Mouse (Mus musculus) left cerebral cortex, adult 11 months (tissue): ENCODE data around the gene Vmn2r95.
"Not testable (repeated sequence)": the region's sequence is repeated elsewhere in the genome, so short reads cannot be mapped to it uniquely, and the experiment has no call there.

Source experiments
- DNase-seq: peaks from one replicate; pipeline ENCODE4 v3.0.0; 2022; ENCODE audit warnings: low spot score

Vmn2r95 gene

DNA sequence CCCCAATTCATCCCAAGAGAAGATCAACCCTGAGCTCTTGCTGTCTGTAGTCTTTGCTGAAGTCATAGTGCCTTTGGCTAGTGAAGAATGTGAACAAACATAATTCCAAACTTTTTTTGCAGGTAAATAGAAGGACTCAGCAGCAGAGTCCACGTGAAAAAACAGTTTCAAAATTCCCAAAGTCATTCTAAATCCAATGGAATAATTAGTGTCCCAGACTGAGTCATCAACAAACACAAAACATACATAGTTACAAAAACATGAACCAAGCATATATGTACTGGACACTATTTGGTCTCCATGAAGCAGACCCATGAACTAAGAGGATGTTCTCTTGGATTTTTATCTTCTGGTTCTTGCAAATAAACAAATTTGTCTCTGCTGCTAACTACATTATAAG is at the start of gene Vmn2r95:
Gene Vmn2r95 (plus strand): TSS at position 301 of the 400 bp plus-strand sequence.
- DNase-seq: no peak

GRCm38 (mm10) chr17:18455619-18456140 is 31.8 kb downstream of the Vmn2r95 start:
- no peak for DNase-seq

DNA sequence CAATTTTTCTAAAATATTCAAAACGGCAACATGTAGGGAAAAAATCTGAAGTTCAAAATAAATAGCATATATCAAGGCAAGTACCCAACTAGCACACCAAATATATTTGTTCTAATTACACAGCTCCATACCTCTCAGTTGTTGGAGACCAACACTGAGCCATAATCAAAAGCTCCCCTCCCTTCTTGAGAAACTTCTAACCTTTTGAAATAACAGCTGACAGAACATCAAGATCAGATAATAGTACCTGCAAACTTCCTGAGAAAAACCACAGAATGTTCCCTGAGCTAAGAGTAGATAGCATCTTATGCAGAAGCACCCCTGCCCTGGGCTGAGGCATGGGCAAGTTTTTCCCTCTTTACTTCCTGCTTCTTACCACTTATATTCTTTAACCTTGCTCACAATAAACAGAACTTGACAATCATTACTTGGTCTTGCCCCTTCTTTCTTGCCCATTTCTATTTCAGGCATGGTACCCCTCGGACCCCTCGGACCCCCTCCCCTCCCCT is 34.3 kb downstream of the Vmn2r95 start:
- DNase-seq: not testable (repeated sequence)

DNA sequence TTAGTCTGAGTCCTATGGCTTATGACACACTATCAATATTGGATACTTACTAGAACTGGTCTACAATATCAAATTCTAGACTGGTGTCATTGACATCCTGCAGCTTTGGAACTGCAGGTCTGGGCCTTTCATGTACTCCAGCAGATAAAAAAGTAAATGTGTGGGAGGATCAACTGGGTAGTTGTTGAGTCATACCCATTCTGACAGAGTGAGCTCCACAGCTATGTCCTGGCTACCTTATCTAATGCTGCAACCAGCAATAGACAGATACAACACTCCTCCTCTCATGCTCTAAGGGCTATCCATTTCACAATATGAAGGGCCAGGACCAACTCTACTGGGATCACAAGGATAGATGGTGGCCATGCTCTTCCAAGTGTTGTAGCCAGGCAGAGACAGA is 38.8 kb downstream of the Vmn2r95 start:
- no peak for DNase-seq

GRCm38 (mm10) chr17:18479885-18480284 is 56.0 kb downstream of the Vmn2r95 start:
- DNase-seq: no peak
